Comparison of ENCODE assay signal across 12 mouse cellular contexts in the genomic region with DNA sequence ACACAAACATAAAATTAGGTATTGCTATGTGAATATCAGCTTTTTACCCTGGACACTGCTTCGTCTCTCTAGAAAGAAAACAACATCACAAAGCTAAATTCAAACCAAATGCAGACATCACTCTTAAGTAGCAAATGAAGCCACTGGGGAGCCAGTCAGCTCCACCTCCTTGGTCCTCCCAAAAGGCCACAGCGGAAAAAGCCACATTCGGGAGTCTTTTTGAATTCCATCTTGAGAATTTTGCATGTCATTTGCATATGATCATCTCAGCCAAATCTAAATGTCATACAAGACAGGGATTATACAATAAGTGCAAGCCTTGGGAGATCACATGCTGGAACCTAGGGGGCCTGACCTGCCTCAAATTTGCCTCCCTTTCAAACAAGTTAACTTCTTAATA.
A peak's percentile ranks its signal among the peaks of the same experiment; 100 is the strongest.
DNase-seq lines count a peak whose midpoint lies in the region; ATAC-seq and TF ChIP-seq lines count a peak whose summit lies in the region.
"Had no signal": no experiment of that assay in that cellular context is flagged by ENCODE, and none has a peak within 500 bp of the region (broad histone marks: within the 10 kb centered on the region; RNA-seq: fewer than 3 reads in every experiment).

No protein-coding gene starts in this region.

- no peaks in the 10 kb centered on the region for H3K27me3 ChIP-seq in forebrain, embryonic 15.5 days
- no peaks in the 10 kb centered on the region for H3K27me3 ChIP-seq in forebrain, embryonic 13.5 days
- H3K27me3 ChIP-seq in hindbrain, embryonic 15.5 days = no peaks in the 10 kb centered on the region
- H3K27me3 ChIP-seq in hindbrain, embryonic 12.5 days = no peaks in the 10 kb centered on the region
- no peaks in the 10 kb centered on the region for H3K27me3 ChIP-seq in stomach, embryonic 14.5 days (ENCODE audit: control insufficient read depth, insufficient read depth, low read length)
- no peaks in the 10 kb centered on the region for H3K27me3 ChIP-seq in stomach, postnatal 0 days (ENCODE audit: control insufficient read depth, insufficient read depth, low read length)
- H3K27me3 ChIP-seq: Patski had no signal

- 40% methylated on average over 3 of the region's 3 CpGs for WGBS in forebrain, embryonic 15.5 days
- WGBS in forebrain, embryonic 13.5 days = 42% methylated on average over 3 of the region's 3 CpGs
- WGBS in hindbrain, embryonic 15.5 days = 30% methylated on average over 3 of the region's 3 CpGs
- WGBS in hindbrain, embryonic 12.5 days = 37% methylated on average over 3 of the region's 3 CpGs
- WGBS in stomach, embryonic 14.5 days = 82% methylated on average over 3 of the region's 3 CpGs
- 77% methylated on average over 3 of the region's 3 CpGs for WGBS in stomach, postnatal 0 days

- no peak overlapping the region for H3K9ac ChIP-seq in forebrain, embryonic 15.5 days (replicated peaks)
- no peak overlapping the region for H3K9ac ChIP-seq in forebrain, embryonic 13.5 days
- H3K9ac ChIP-seq in hindbrain, embryonic 15.5 days = no peak overlapping the region
- no peak overlapping the region for H3K9ac ChIP-seq in hindbrain, embryonic 12.5 days
- no peak overlapping the region for H3K9ac ChIP-seq in stomach, embryonic 14.5 days (replicated peaks; ENCODE audit: low read depth, low read length)
- H3K9ac ChIP-seq in stomach, postnatal 0 days (ENCODE audit: low read length) = no peak overlapping the region

- ATAC-seq in forebrain, embryonic 15.5 days (replicated peaks) = no peak
- no peak for ATAC-seq in forebrain, embryonic 13.5 days
- ATAC-seq in hindbrain, embryonic 15.5 days (ENCODE audit: low FRiP score, low read depth) = no peak
- no peak for ATAC-seq in hindbrain, embryonic 12.5 days (ENCODE audit: low FRiP score)
- no peak for ATAC-seq in stomach, embryonic 14.5 days (ENCODE audit: insufficient number of reproducible peaks, insufficient read depth, low FRiP score, low read depth)
- ATAC-seq in stomach, postnatal 0 days (ENCODE audit: low FRiP score, low TSS enrichment) = no peak

- H3K27ac ChIP-seq in forebrain, embryonic 15.5 days (replicated peaks) = 0 out of 2 replicates have a peak overlapping the region, but pooled peaks have one; percentile 11
- H3K27ac ChIP-seq in forebrain, embryonic 13.5 days = no peak overlapping the region
- peak overlapping the region; percentile 27; the same call in 1 of the 2 replicates for H3K27ac ChIP-seq in hindbrain, embryonic 15.5 days (replicated peaks)
- H3K27ac ChIP-seq in hindbrain, embryonic 12.5 days = no peak overlapping the region
- H3K27ac ChIP-seq in stomach, embryonic 14.5 days (ENCODE audit: low read length) = peak overlapping the region; percentile 13; the same call in 1 of the 2 replicates
- H3K27ac ChIP-seq in stomach, postnatal 0 days (replicated peaks) = no peak overlapping the region
- H3K27ac ChIP-seq: midbrain, embryonic 10.5 days had no signal

- H3K36me3 ChIP-seq in forebrain, embryonic 15.5 days = no peaks in the 10 kb centered on the region
- no peaks in the 10 kb centered on the region for H3K36me3 ChIP-seq in forebrain, embryonic 13.5 days (ENCODE audit: poor library complexity, severe bottlenecking)
- no peaks in the 10 kb centered on the region for H3K36me3 ChIP-seq in hindbrain, embryonic 15.5 days
- no peaks in the 10 kb centered on the region for H3K36me3 ChIP-seq in hindbrain, embryonic 12.5 days
- no peaks in the 10 kb centered on the region; the same call in 1 of the 2 replicates for H3K36me3 ChIP-seq in stomach, embryonic 14.5 days (ENCODE audit: control insufficient read depth, insufficient read depth, low read length)
- H3K36me3 ChIP-seq in stomach, postnatal 0 days (ENCODE audit: control insufficient read depth, insufficient read depth, low read length) = no peaks in the 10 kb centered on the region
- H3K36me3 ChIP-seq: midbrain, embryonic 10.5 days had no signal

- no peak overlapping the region for H3K4me3 ChIP-seq in forebrain, embryonic 15.5 days
- no peak overlapping the region for H3K4me3 ChIP-seq in forebrain, embryonic 13.5 days
- H3K4me3 ChIP-seq in hindbrain, embryonic 15.5 days = no peak overlapping the region
- no peak overlapping the region for H3K4me3 ChIP-seq in hindbrain, embryonic 12.5 days
- H3K4me3 ChIP-seq in stomach, embryonic 14.5 days (ENCODE audit: low read depth, low read length) = no peak overlapping the region
- H3K4me3 ChIP-seq in stomach, postnatal 0 days (ENCODE audit: low read depth, low read length) = no peak overlapping the region
- H3K4me3 ChIP-seq: midbrain, embryonic 10.5 days had no signal

- TF ChIP-seq CTCF in stomach, postnatal 0 days (IDR thresholded peaks at IDR 0.05; ENCODE audit: low read depth) = no peak

- DNase-seq in stomach, postnatal 0 days (ENCODE audit: low spot score) = no peak
- DNase-seq in ovary, postnatal 10 days (ENCODE audit: low spot score) = no peak
- DNase-seq in adrenal gland, postnatal 25 days = no peak
- DNase-seq: layer of hippocampus, adult 9-11 months had no signal

- H3K4me2 ChIP-seq in forebrain, embryonic 15.5 days (replicated peaks) = no peak overlapping the region
- no peak overlapping the region for H3K4me2 ChIP-seq in forebrain, embryonic 13.5 days
- no peak overlapping the region for H3K4me2 ChIP-seq in hindbrain, embryonic 15.5 days
- H3K4me2 ChIP-seq in hindbrain, embryonic 12.5 days (replicated peaks) = no peak overlapping the region
- H3K4me2 ChIP-seq in stomach, embryonic 14.5 days (replicated peaks; ENCODE audit: low read depth, low read length) = no peak overlapping the region
- no peak overlapping the region for H3K4me2 ChIP-seq in stomach, postnatal 0 days (replicated peaks; ENCODE audit: low read depth)
- H3K4me2 ChIP-seq: liver, embryonic 11.5 days had no signal

- TF ChIP-seq EP300 in stomach, postnatal 0 days (optimal IDR thresholded peaks at IDR 0.05) = no peak

- peaks cover 31% of the 10 kb centered on the region for H3K4me1 ChIP-seq in forebrain, embryonic 15.5 days
- H3K4me1 ChIP-seq in forebrain, embryonic 13.5 days = peaks cover 34% of the 10 kb centered on the region
- peaks cover 22% of the 10 kb centered on the region for H3K4me1 ChIP-seq in hindbrain, embryonic 15.5 days (replicated peaks)
- peaks cover 28% of the 10 kb centered on the region for H3K4me1 ChIP-seq in hindbrain, embryonic 12.5 days
- H3K4me1 ChIP-seq in stomach, embryonic 14.5 days (ENCODE audit: control insufficient read depth, insufficient read depth, low read length) = peaks cover 17% of the 10 kb centered on the region
- H3K4me1 ChIP-seq in stomach, postnatal 0 days (replicated peaks; ENCODE audit: control insufficient read depth, insufficient read depth) = 0 out of 2 replicates have a peak, but pooled peaks cover 2% of the 10 kb centered on the region

- no peaks in the 10 kb centered on the region for H3K9me3 ChIP-seq in forebrain, embryonic 15.5 days
- H3K9me3 ChIP-seq in forebrain, embryonic 13.5 days (replicated peaks) = no peaks in the 10 kb centered on the region
- H3K9me3 ChIP-seq in hindbrain, embryonic 15.5 days = no peaks in the 10 kb centered on the region
- no peaks in the 10 kb centered on the region for H3K9me3 ChIP-seq in hindbrain, embryonic 12.5 days (replicated peaks)
- no peaks in the 10 kb centered on the region for H3K9me3 ChIP-seq in stomach, embryonic 14.5 days (ENCODE audit: control insufficient read depth, low read depth, low read length)
- no peaks in the 10 kb centered on the region for H3K9me3 ChIP-seq in stomach, postnatal 0 days (ENCODE audit: control insufficient read depth, low read length)
- H3K9me3 ChIP-seq: midbrain, embryonic 10.5 days had no signal

Comparison
In these comparisons a context has a peak if more than half of its experiments do, and no peak if none do; other contexts are left out.
1. H3K27ac ChIP-seq: peak in forebrain, embryonic 15.5 days (single experiment), hindbrain, embryonic 15.5 days (single experiment) and stomach, embryonic 14.5 days (single experiment); none in forebrain, embryonic 13.5 days (single experiment), hindbrain, embryonic 12.5 days (single experiment) and stomach, postnatal 0 days (single experiment).